Mouse (Mus musculus) c-Kit-negative CD71-positive TER-119-positive erythroid progenitor cells, embryonic 14.5 days (primary cell): Measurements from ENCODE around the gene Ube2v1.

Experiments used
- DNase-seq: peaks from one replicate; pipeline ENCODE4 v3.0.0-alpha.2; 2013; ENCODE audit warnings: low read depth, low spot score

Gene Ube2v1

GRCm38 (mm10) chr2:167563035-167563434 lies 68.9 kb downstream of the Ube2v1 start:
- DNase-seq: no peak

GRCm38 (mm10) chr2:167562101-167562500 lies 69.8 kb downstream of the Ube2v1 start:
- no peak for DNase-seq

- DNase-seq: no peak
Observed at GRCm38 (mm10) chr2:167559413-167559812, 72.5 kb downstream of the Ube2v1 start.
